Mouse (Mus musculus) liver, postnatal 0 days (tissue): Measurements from ENCODE around the gene Prkca.

ENCODE experiments used
- CTCF ChIP-seq: sonication (generic); IDR thresholded peaks from 2 replicates; pipeline ENCODE4 v1.5.1; 2016; ENCODE audit warnings: antibody characterized with exemption, low read depth
- EP300 ChIP-seq: IDR thresholded peaks from 2 replicates; pipeline ENCODE4 v1.6.1; 2016; ENCODE audit warnings: antibody characterized with exemption, low read depth, mild to moderate bottlenecking

DNA sequence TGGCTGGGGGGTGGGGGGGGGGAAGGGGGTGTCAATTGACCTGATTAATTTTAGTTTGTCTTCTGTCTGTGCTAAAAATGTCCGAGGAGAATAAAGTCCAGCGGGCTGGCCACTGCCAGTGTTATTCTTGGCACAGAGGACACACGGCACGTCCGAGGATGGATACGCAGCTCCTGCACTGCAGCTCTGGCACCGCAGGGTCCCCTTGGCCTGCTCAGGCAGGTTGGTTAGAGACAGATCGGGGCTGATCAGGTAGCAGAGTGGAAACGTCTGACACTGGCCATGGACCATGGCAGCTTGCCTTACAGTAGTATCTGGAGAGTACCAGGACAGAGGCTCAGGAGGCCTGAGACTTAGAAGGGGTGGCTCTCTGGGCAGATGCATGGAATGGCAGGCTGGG, 393.5 kb downstream of the Prkca start:
- TF ChIP-seq EP300 (no peak), CTCF (no peak)
